25 mouse cellular contexts compared by ENCODE assay signal in the genomic region with DNA sequence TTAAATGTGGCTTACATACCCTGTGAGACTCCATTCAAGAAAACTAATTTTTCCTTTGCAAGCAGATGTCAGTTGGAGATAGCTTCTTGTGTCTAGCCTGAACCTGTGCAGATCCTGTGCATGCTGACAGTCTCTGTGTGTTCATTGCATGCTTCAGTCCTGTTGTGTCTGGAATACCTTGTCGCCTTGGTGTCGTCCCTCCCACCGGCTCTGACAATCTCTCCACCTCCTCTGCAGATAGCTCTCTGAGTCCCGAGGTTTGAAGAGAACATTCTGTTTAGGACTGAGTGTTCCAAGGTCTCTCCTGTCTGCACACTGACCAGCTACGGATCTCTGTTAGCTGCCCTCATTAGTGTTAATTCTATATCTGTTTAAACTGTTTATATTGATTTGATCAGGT.
"Had no signal": no experiment of that assay in that cellular context is flagged by ENCODE, and none has a peak within 500 bp of the region (broad histone marks: within the 10 kb centered on the region; RNA-seq: fewer than 3 reads in every experiment).

No protein-coding gene starts in this region.

- H3K4me1 ChIP-seq: heart, embryonic 12.5 days; hindbrain, embryonic 12.5 days; liver, embryonic 13.5 days; liver, embryonic 15.5 days had no signal

- H3K9ac ChIP-seq: heart, embryonic 12.5 days; hindbrain, embryonic 12.5 days; hindbrain, embryonic 14.5 days; intestine, embryonic 15.5 days; limb, embryonic 12.5 days; liver, embryonic 13.5 days; liver, embryonic 15.5 days had no signal

- H3K4me2 ChIP-seq: heart, embryonic 12.5 days; hindbrain, embryonic 12.5 days; hindbrain, embryonic 14.5 days; intestine, embryonic 15.5 days; limb, embryonic 12.5 days; liver, embryonic 11.5 days; liver, embryonic 13.5 days; liver, embryonic 15.5 days had no signal

- H3K27ac ChIP-seq: gastrocnemius, adult 2 months; hindbrain, embryonic 10.5 days; hindbrain, embryonic 12.5 days; hindbrain, embryonic 14.5 days; intestine, embryonic 15.5 days; layer of hippocampus, adult 2 months; left cerebral cortex, adult 2 months; limb, embryonic 12.5 days; liver, embryonic 13.5 days; liver, embryonic 15.5 days had no signal

- H3K4me3 ChIP-seq: gastrocnemius, adult 2 months; heart, embryonic 12.5 days; hindbrain, embryonic 10.5 days; hindbrain, embryonic 12.5 days; intestine, embryonic 15.5 days; layer of hippocampus, adult 2 months; left cerebral cortex, adult 2 months; limb, embryonic 12.5 days; liver, embryonic 13.5 days; liver, embryonic 15.5 days had no signal

- H3K27me3 ChIP-seq: heart, embryonic 12.5 days; hindbrain, embryonic 12.5 days; intestine, embryonic 15.5 days; limb, embryonic 12.5 days; liver, embryonic 13.5 days; liver, embryonic 15.5 days had no signal

- DNase-seq: gastrocnemius, adult 2 months; gastrocnemius, postnatal 10 days; gastrocnemius, postnatal 25 days; heart, postnatal 10 days; heart, postnatal 4 days; kidney, adult 18-20 months; kidney, adult 8-10 months; kidney, postnatal 10 days; kidney, postnatal 25 days; kidney, postnatal 4 days; liver; liver, embryonic 13.5 days had no signal

- H3K36me3 ChIP-seq: heart, embryonic 12.5 days; hindbrain, embryonic 10.5 days; hindbrain, embryonic 12.5 days; intestine, embryonic 15.5 days; limb, embryonic 12.5 days; liver, embryonic 13.5 days; liver, embryonic 15.5 days had no signal

- H3K9me3 ChIP-seq: hindbrain, embryonic 10.5 days; hindbrain, embryonic 12.5 days; intestine, embryonic 15.5 days; limb, embryonic 12.5 days; liver, embryonic 13.5 days; liver, embryonic 15.5 days had no signal

- ATAC-seq: hindbrain, embryonic 16.5 days; inflammation-experienced regulatory T-cells, adult 6 months; intestine, embryonic 15.5 days; intestine, postnatal 0 days had no signal
